Mouse (Mus musculus) heart, embryonic 13.5 days (tissue): Measurements from ENCODE around the gene Carm1. TPM values are rescaled to one million over a fixed set of nuclear protein-coding genes. Genes with fewer than 3 reads are reported as not detected.
A peak's percentile ranks its signal among the peaks of the same experiment; 100 is the strongest.

Experiments
- ATAC-seq: fragments of 200-750 bp; cut with Nextera tagmentation; 2 replicates; pipeline ENCODE4 v1.8.0; 2017; ENCODE audit warnings: moderate TSS enrichment; ENCODE audit not compliant: insufficient number of reproducible peaks, low FRiP score, low TSS enrichment; ENCODE audit errors: extremely low read depth
- H3K27ac ChIP-seq: fragments of 300-500 bp; sonication (generic); replicated peaks from 2 replicates; pipeline ENCODE4 v1.5.1; 2015; ENCODE audit warnings: moderate library complexity, mild to moderate bottlenecking, inconsistent platforms
- H3K27me3 ChIP-seq: fragments of 300-500 bp; sonication (generic); replicated peaks from 2 replicates; pipeline ENCODE4 v1.6.1; 2015; ENCODE audit warnings: mild to moderate bottlenecking, inconsistent platforms
- H3K36me3 ChIP-seq: fragments of 300-500 bp; sonication (generic); 2 replicates; pipeline ENCODE4 v1.6.1; 2015; ENCODE audit warnings: mild to moderate bottlenecking, inconsistent platforms
- H3K4me1 ChIP-seq: fragments of 300-500 bp; sonication (generic); 2 replicates; pipeline ENCODE4 v1.6.1; 2015; ENCODE audit warnings: inconsistent platforms
- H3K4me2 ChIP-seq: fragments of 300-500 bp; sonication (generic); 2 replicates; pipeline ENCODE4 v1.6.1; 2015; ENCODE audit warnings: inconsistent platforms, mild to moderate bottlenecking, moderate library complexity
- H3K4me3 ChIP-seq: fragments of 300-500 bp; sonication (generic); 2 replicates; pipeline ENCODE4 v1.5.1; 2015; ENCODE audit warnings: moderate library complexity, mild to moderate bottlenecking, inconsistent platforms
- H3K9ac ChIP-seq: fragments of 300-500 bp; sonication (generic); 2 replicates; pipeline ENCODE4 v1.6.1; 2015; ENCODE audit warnings: inconsistent platforms, mild to moderate bottlenecking, moderate library complexity
- H3K9me3 ChIP-seq: fragments of 300-500 bp; sonication (generic); 2 replicates; pipeline ENCODE4 v1.6.1; 2016; ENCODE audit warnings: inconsistent platforms
- WGBS: fragments of 180-500 bp; shearing (Covaris S2); methylation state at CpG from one replicate; pipeline ENCODE4 v1.1.7; 2015; ENCODE audit warnings: mixed read lengths; 5-methylcytosine and 5-hydroxymethylcytosine counted together
- polyA plus RNA-seq: library from polyadenylated mRNA; unstranded; fragments of >200 nt; fragmentation: Nextera tagmentation; extraction: Ambion mirVana; gene quantifications from 2 replicates; pipeline ENCODE4 v1.2.1, GENCODE M21; 2015

Carm1 gene
- polyA plus RNA-seq, 1 experiment from 2014 or later, result 25.9 TPM

GRCm38 (mm10) chr9:21598198-21598597, 51.5 kb downstream of the Carm1 start:
- Histone ChIP-seq H3K9me3 (no peaks in the 10 kb centered on the region), H3K9ac (no peak overlapping the region), H3K4me2 (no peak overlapping the region), H3K36me3 (peaks cover 27% of the 10 kb centered on the region), H3K27ac (no peak overlapping the region), H3K4me1 (peaks cover 16% of the 10 kb centered on the region), H3K4me3 (no peak overlapping the region), H3K27me3 (no peaks in the 10 kb centered on the region)
- ATAC-seq, result no peak
- WGBS, result 25% methylated on average over 2 of the region's 2 CpGs

GRCm38 (mm10) chr9:21600186-21600585, 53.5 kb downstream of the Carm1 start:
- Histone ChIP-seq H3K36me3 (peaks cover 16% of the 10 kb centered on the region), H3K9ac (no peak overlapping the region), H3K27ac (no peak overlapping the region), H3K4me3 (no peak overlapping the region), H3K9me3 (no peaks in the 10 kb centered on the region), H3K27me3 (no peaks in the 10 kb centered on the region), H3K4me1 (no peaks in the 10 kb centered on the region), H3K4me2 (no peak overlapping the region)
- no peak for ATAC-seq
- WGBS, result 61% methylated on average over 3 of the region's 3 CpGs

- H3K4me1 ChIP-seq, result no peaks in the 10 kb centered on the region
- peaks cover 8% of the 10 kb centered on the region for H3K36me3 ChIP-seq
- no peaks in the 10 kb centered on the region for H3K9me3 ChIP-seq
- H3K9ac ChIP-seq, result no peak overlapping the region
- H3K27ac ChIP-seq, result no peak overlapping the region
- H3K4me2 ChIP-seq, result no peak overlapping the region
- no peak overlapping the region for H3K4me3 ChIP-seq
- 77% methylated on average over 2 of the region's 2 CpGs for WGBS
- no peaks in the 10 kb centered on the region for H3K27me3 ChIP-seq
- no peak for ATAC-seq
These were observed 54.4 kb downstream of the Carm1 start for GRCm38 (mm10) chr9:21601073-21601472.

- Histone ChIP-seq H3K4me3 (no peak overlapping the region), H3K27ac (no peak overlapping the region), H3K9ac (no peak overlapping the region), H3K9me3 (no peaks in the 10 kb centered on the region), H3K36me3 (peaks cover 2% of the 10 kb centered on the region; the same call in 1 of the 2 replicates), H3K4me2 (no peak overlapping the region), H3K4me1 (no peaks in the 10 kb centered on the region), H3K27me3 (no peaks in the 10 kb centered on the region)
- WGBS, result 48% methylated on average over 10 of the region's 10 CpGs
- no peak for ATAC-seq
These were observed 55.2 kb downstream of the Carm1 start for GRCm38 (mm10) chr9:21601722-21602399.

GRCm38 (mm10) chr9:21604119-21604518, 57.4 kb downstream of the Carm1 start:
- Histone ChIP-seq H3K4me1 (no peaks in the 10 kb centered on the region), H3K27ac (no peak overlapping the region), H3K4me2 (no peak overlapping the region), H3K36me3 (no peaks in the 10 kb centered on the region), H3K4me3 (no peak overlapping the region), H3K9me3 (no peaks in the 10 kb centered on the region), H3K9ac (no peak overlapping the region), H3K27me3 (no peaks in the 10 kb centered on the region)
- 70% methylated on average over 5 of the region's 5 CpGs for WGBS
- ATAC-seq, result no peak

GRCm38 (mm10) chr9:21605865-21606264, 59.2 kb downstream of the Carm1 start:
- WGBS, result 77% methylated on average over 5 of the region's 5 CpGs
- no peaks in the 10 kb centered on the region for H3K4me1 ChIP-seq
- H3K4me3 ChIP-seq, result no peak overlapping the region
- no peak overlapping the region for H3K4me2 ChIP-seq
- no peak for ATAC-seq
- H3K27ac ChIP-seq, result no peak overlapping the region
- H3K36me3 ChIP-seq, result no peaks in the 10 kb centered on the region
- no peak overlapping the region for H3K9ac ChIP-seq
- H3K9me3 ChIP-seq, result no peaks in the 10 kb centered on the region
- H3K27me3 ChIP-seq, result no peaks in the 10 kb centered on the region

GRCm38 (mm10) chr9:21606648-21607047, 60.0 kb downstream of the Carm1 start:
- Histone ChIP-seq H3K4me2 (no peak overlapping the region), H3K27me3 (no peaks in the 10 kb centered on the region), H3K27ac (no peak overlapping the region), H3K9me3 (no peaks in the 10 kb centered on the region), H3K9ac (no peak overlapping the region), H3K36me3 (no peaks in the 10 kb centered on the region), H3K4me3 (no peak overlapping the region), H3K4me1 (no peaks in the 10 kb centered on the region)
- ATAC-seq, result no peak
- 75% methylated on average over 1 of the region's 1 CpGs for WGBS

- Histone ChIP-seq H3K4me3 (no peak overlapping the region), H3K9me3 (no peaks in the 10 kb centered on the region), H3K9ac (no peak overlapping the region), H3K27me3 (no peaks in the 10 kb centered on the region), H3K4me2 (no peak overlapping the region), H3K27ac (no peak overlapping the region), H3K36me3 (no peaks in the 10 kb centered on the region), H3K4me1 (peaks cover 2% of the 10 kb centered on the region)
- 64% methylated on average over 1 of the region's 1 CpGs for WGBS
- ATAC-seq, result no peak
These were observed 63.2 kb downstream of the Carm1 start for GRCm38 (mm10) chr9:21609861-21610260.

- H3K4me3 ChIP-seq, result peak overlapping the region; percentile 74
- peak overlapping the region; percentile 94 for H3K27ac ChIP-seq
- H3K4me1 ChIP-seq, result peaks cover 26% of the 10 kb centered on the region
- H3K27me3 ChIP-seq, result no peaks in the 10 kb centered on the region
- peak overlapping the region; percentile 78 for H3K4me2 ChIP-seq
- WGBS, result 74% methylated on average over 15 of the region's 15 CpGs
- H3K36me3 ChIP-seq, result peaks cover 8% of the 10 kb centered on the region; the same call in 1 of the 2 replicates
- H3K9ac ChIP-seq, result peak overlapping the region; percentile 89
- ATAC-seq, result no peak
- no peaks in the 10 kb centered on the region for H3K9me3 ChIP-seq
These were observed 68.3 kb downstream of the Carm1 start for GRCm38 (mm10) chr9:21614864-21615616.

- under 1% methylated on average over 44 of the region's 45 CpGs for WGBS
- Histone ChIP-seq H3K4me3 (peak within 1 kb of the TSS; percentile 74), H3K9ac (peak within 1 kb of the TSS; percentile 93), H3K4me2 (peak within 1 kb of the TSS; percentile 78), H3K36me3 (peaks cover 8% of the 10 kb centered on the region; the same call in 1 of the 2 replicates), H3K27ac (peak within 1 kb of the TSS; percentile 94), H3K4me1 (peaks cover 26% of the 10 kb centered on the region), H3K27me3 (no peaks in the 10 kb centered on the region), H3K9me3 (no peaks in the 10 kb centered on the region)
- peak; percentile 94 for ATAC-seq
These were observed 69.0 kb downstream of the Carm1 start, which contains the start of gene Smarca4 for GRCm38 (mm10) chr9:21615617-21616231. TSS of gene Smarca4 (plus strand) at chr9:21616169.

- H3K36me3 ChIP-seq, result peaks cover 10% of the 10 kb centered on the region; the same call in 1 of the 2 replicates
- no peaks in the 10 kb centered on the region for H3K9me3 ChIP-seq
- H3K4me1 ChIP-seq, result peaks cover 26% of the 10 kb centered on the region
- WGBS, result under 1% methylated on average over 57 of the region's 57 CpGs
- ATAC-seq, result peak; percentile 75
- H3K4me3 ChIP-seq, result peak overlapping the region; percentile 74
- peak overlapping the region; percentile 78 for H3K4me2 ChIP-seq
- peak overlapping the region; percentile 93 for H3K9ac ChIP-seq
- H3K27ac ChIP-seq, result peak overlapping the region; percentile 94
- no peaks in the 10 kb centered on the region for H3K27me3 ChIP-seq
These were observed 69.6 kb downstream of the Carm1 start for GRCm38 (mm10) chr9:21616232-21616781.
